Mouse (Mus musculus): ENCODE data around the gene Cd274. TPM values are rescaled to one million over a fixed set of nuclear protein-coding genes. Genes with fewer than 3 reads are reported as not detected.

Cd274 gene
- polyA plus RNA-seq, 1 experiment from 2014 or later = 0.36 TPM

GRCm38 (mm10) chr19:29418661-29419115 is 51.4 kb downstream of the Cd274 start:
- H3K4me2 ChIP-seq (ENCODE audit: low read length) = peak overlapping the region; percentile 42
- peaks cover 6 to 9% of the 10 kb centered on the region in 2 experiments; a peak in 3 of 4 replicates for H3K4me1 ChIP-seq (ENCODE audit: control insufficient read depth in 2 of 2, insufficient read depth in 2 of 2, low read length in 2 of 2)
- WGBS = 12% methylated on average over 9 of the region's 9 CpGs
- no peak overlapping the region for H3K4me3 ChIP-seq (ENCODE audit: control insufficient read depth in 1 of 2, insufficient read depth in 1 of 2, low read depth in 1 of 2, low read length in 2 of 2)
- H3K27ac ChIP-seq (replicated peaks in 1 of 2; ENCODE audit: control insufficient read depth in 1 of 2, insufficient read depth in 1 of 2, low read depth in 2 of 2, low read length in 2 of 2) = peak overlapping the region; percentile 61 to 66
- H3K36me3 ChIP-seq (ENCODE audit: control insufficient read depth, insufficient read depth, low read length) = no peaks in the 10 kb centered on the region
- no peak for ATAC-seq (ENCODE audit: insufficient number of reproducible peaks, insufficient read depth, low FRiP score, low read depth)
- H3K27me3 ChIP-seq (ENCODE audit: control insufficient read depth, insufficient read depth, low read length) = no peaks in the 10 kb centered on the region
- H3K9me3 ChIP-seq (ENCODE audit: control insufficient read depth, low read length) = no peaks in the 10 kb centered on the region
- H3K9ac ChIP-seq (ENCODE audit: low read length) = no peak overlapping the region

- 62% methylated on average over 3 of the region's 3 CpGs for WGBS
- no peak overlapping the region for H3K9ac ChIP-seq (ENCODE audit: low read length)
- ATAC-seq (ENCODE audit: insufficient number of reproducible peaks, insufficient read depth, low FRiP score, low read depth) = no peak
Measured at GRCm38 (mm10) chr19:29419506-29419905, 52.3 kb downstream of the Cd274 start.

GRCm38 (mm10) chr19:29419946-29420345 is 52.7 kb downstream of the Cd274 start:
- Histone ChIP-seq H3K9ac (ENCODE audit: low read length) (no peak overlapping the region), H3K27ac (replicated peaks in 1 of 2; ENCODE audit: control insufficient read depth in 1 of 2, insufficient read depth in 1 of 2, low read depth in 2 of 2, low read length in 2 of 2) (no peak overlapping the region)

More at GRCm38 (mm10) chr19:29419506-29419905, 52.3 kb downstream of the Cd274 start:
- Histone ChIP-seq H3K4me1 (ENCODE audit: control insufficient read depth in 2 of 2, insufficient read depth in 2 of 2, low read length in 2 of 2) (peaks cover 6 to 9% of the 10 kb centered on the region in 2 experiments; a peak in 3 of 4 replicates), H3K36me3 (ENCODE audit: control insufficient read depth, insufficient read depth, low read length) (no peaks in the 10 kb centered on the region), H3K4me2 (ENCODE audit: low read length) (no peak overlapping the region), H3K27me3 (ENCODE audit: control insufficient read depth, insufficient read depth, low read length) (no peaks in the 10 kb centered on the region), H3K27ac (replicated peaks in 1 of 2; ENCODE audit: control insufficient read depth in 1 of 2, insufficient read depth in 1 of 2, low read depth in 2 of 2, low read length in 2 of 2) (no peak overlapping the region), H3K9me3 (ENCODE audit: control insufficient read depth, low read length) (no peaks in the 10 kb centered on the region), H3K4me3 (ENCODE audit: control insufficient read depth in 1 of 2, insufficient read depth in 1 of 2, low read depth in 1 of 2, low read length in 2 of 2) (no peak overlapping the region)

GRCm38 (mm10) chr19:29420397-29420796 is 53.1 kb downstream of the Cd274 start:
- Histone ChIP-seq H3K9me3 (ENCODE audit: control insufficient read depth, low read length) (no peaks in the 10 kb centered on the region), H3K36me3 (ENCODE audit: control insufficient read depth, insufficient read depth, low read length) (no peaks in the 10 kb centered on the region), H3K27me3 (ENCODE audit: control insufficient read depth, insufficient read depth, low read length) (no peaks in the 10 kb centered on the region), H3K9ac (ENCODE audit: low read length) (no peak overlapping the region), H3K4me2 (ENCODE audit: low read length) (no peak overlapping the region), H3K4me3 (ENCODE audit: control insufficient read depth in 1 of 2, insufficient read depth in 1 of 2, low read depth in 1 of 2, low read length in 2 of 2) (no peak overlapping the region), H3K27ac (replicated peaks in 1 of 2; ENCODE audit: control insufficient read depth in 1 of 2, insufficient read depth in 1 of 2, low read depth in 2 of 2, low read length in 2 of 2) (no peak overlapping the region), H3K4me1 (ENCODE audit: control insufficient read depth in 2 of 2, insufficient read depth in 2 of 2, low read length in 2 of 2) (peaks cover 6 to 9% of the 10 kb centered on the region in 2 experiments; a peak in 3 of 4 replicates)
- WGBS = 89% methylated on average over 8 of the region's 8 CpGs
- no peak for ATAC-seq (ENCODE audit: insufficient number of reproducible peaks, insufficient read depth, low FRiP score, low read depth)

More at GRCm38 (mm10) chr19:29419946-29420345, 52.7 kb downstream of the Cd274 start:
- H3K4me3 ChIP-seq (ENCODE audit: control insufficient read depth in 1 of 2, insufficient read depth in 1 of 2, low read depth in 1 of 2, low read length in 2 of 2) = no peak overlapping the region
- H3K4me2 ChIP-seq (ENCODE audit: low read length) = no peak overlapping the region
- no peak for ATAC-seq (ENCODE audit: insufficient number of reproducible peaks, insufficient read depth, low FRiP score, low read depth)
- no peaks in the 10 kb centered on the region for H3K27me3 ChIP-seq (ENCODE audit: control insufficient read depth, insufficient read depth, low read length)
- H3K36me3 ChIP-seq (ENCODE audit: control insufficient read depth, insufficient read depth, low read length) = no peaks in the 10 kb centered on the region
- no peaks in the 10 kb centered on the region for H3K9me3 ChIP-seq (ENCODE audit: control insufficient read depth, low read length)
- peaks cover 6 to 9% of the 10 kb centered on the region in 2 experiments; a peak in 3 of 4 replicates for H3K4me1 ChIP-seq (ENCODE audit: control insufficient read depth in 2 of 2, insufficient read depth in 2 of 2, low read length in 2 of 2)

- Histone ChIP-seq H3K9me3 (ENCODE audit: control insufficient read depth, low read length) (no peaks in the 10 kb centered on the region), H3K4me1 (ENCODE audit: control insufficient read depth in 2 of 2, insufficient read depth in 2 of 2, low read length in 2 of 2) (peaks cover 6 to 9% of the 10 kb centered on the region in 2 experiments; a peak in 3 of 4 replicates), H3K27ac (replicated peaks in 1 of 2; ENCODE audit: control insufficient read depth in 1 of 2, insufficient read depth in 1 of 2, low read depth in 2 of 2, low read length in 2 of 2) (no peak overlapping the region), H3K27me3 (ENCODE audit: control insufficient read depth, insufficient read depth, low read length) (no peaks in the 10 kb centered on the region), H3K36me3 (ENCODE audit: control insufficient read depth, insufficient read depth, low read length) (no peaks in the 10 kb centered on the region), H3K9ac (ENCODE audit: low read length) (no peak overlapping the region), H3K4me3 (ENCODE audit: control insufficient read depth in 1 of 2, insufficient read depth in 1 of 2, low read depth in 1 of 2, low read length in 2 of 2) (no peak overlapping the region), H3K4me2 (ENCODE audit: low read length) (no peak overlapping the region)
- ATAC-seq (ENCODE audit: insufficient number of reproducible peaks, insufficient read depth, low FRiP score, low read depth) = no peak
- 86% methylated on average over 16 of the region's 16 CpGs for WGBS
Measured at GRCm38 (mm10) chr19:29422013-29422645, 54.9 kb downstream of the Cd274 start.

- Histone ChIP-seq H3K4me2 (ENCODE audit: low read length) (no peak overlapping the region), H3K4me1 (ENCODE audit: control insufficient read depth in 2 of 2, insufficient read depth in 2 of 2, low read length in 2 of 2) (peaks cover 6 to 9% of the 10 kb centered on the region in 2 experiments; a peak in 3 of 4 replicates), H3K4me3 (ENCODE audit: control insufficient read depth in 1 of 2, insufficient read depth in 1 of 2, low read depth in 1 of 2, low read length in 2 of 2) (no peak overlapping the region), H3K9ac (ENCODE audit: low read length) (no peak overlapping the region), H3K27ac (replicated peaks in 1 of 2; ENCODE audit: control insufficient read depth in 1 of 2, insufficient read depth in 1 of 2, low read depth in 2 of 2, low read length in 2 of 2) (no peak overlapping the region), H3K36me3 (ENCODE audit: control insufficient read depth, insufficient read depth, low read length) (no peaks in the 10 kb centered on the region), H3K9me3 (ENCODE audit: control insufficient read depth, low read length) (no peaks in the 10 kb centered on the region), H3K27me3 (ENCODE audit: control insufficient read depth, insufficient read depth, low read length) (no peaks in the 10 kb centered on the region)
- WGBS = 82% methylated on average over 7 of the region's 7 CpGs
- ATAC-seq (ENCODE audit: insufficient number of reproducible peaks, insufficient read depth, low FRiP score, low read depth) = no peak
Measured at GRCm38 (mm10) chr19:29422796-29423195, 55.5 kb downstream of the Cd274 start.

GRCm38 (mm10) chr19:29430516-29430915 is 63.3 kb downstream of the Cd274 start:
- H3K9me3 ChIP-seq (ENCODE audit: control insufficient read depth, low read length) = no peaks in the 10 kb centered on the region
- no peak overlapping the region for H3K27ac ChIP-seq (replicated peaks in 1 of 2; ENCODE audit: control insufficient read depth in 1 of 2, insufficient read depth in 1 of 2, low read depth in 2 of 2, low read length in 2 of 2)
- no peaks in the 10 kb centered on the region for H3K36me3 ChIP-seq (ENCODE audit: control insufficient read depth, insufficient read depth, low read length)
- H3K4me3 ChIP-seq (ENCODE audit: control insufficient read depth in 1 of 2, insufficient read depth in 1 of 2, low read depth in 1 of 2, low read length in 2 of 2) = no peak overlapping the region
- 79% methylated on average over 3 of the region's 3 CpGs for WGBS
- H3K4me2 ChIP-seq (ENCODE audit: low read length) = no peak overlapping the region
- no peaks in the 10 kb centered on the region for H3K27me3 ChIP-seq (ENCODE audit: control insufficient read depth, insufficient read depth, low read length)
- ATAC-seq (ENCODE audit: insufficient number of reproducible peaks, insufficient read depth, low FRiP score, low read depth) = no peak
- no peak overlapping the region for H3K9ac ChIP-seq (ENCODE audit: low read length)
- no peaks in the 10 kb centered on the region for H3K4me1 ChIP-seq (ENCODE audit: control insufficient read depth in 2 of 2, insufficient read depth in 2 of 2, low read length in 2 of 2)

- Histone ChIP-seq H3K9me3 (ENCODE audit: control insufficient read depth, low read length) (no peaks in the 10 kb centered on the region), H3K27ac (replicated peaks in 1 of 2; ENCODE audit: control insufficient read depth in 1 of 2, insufficient read depth in 1 of 2, low read depth in 2 of 2, low read length in 2 of 2) (no peak overlapping the region), H3K9ac (ENCODE audit: low read length) (no peak overlapping the region), H3K4me3 (ENCODE audit: control insufficient read depth in 1 of 2, insufficient read depth in 1 of 2, low read depth in 1 of 2, low read length in 2 of 2) (no peak overlapping the region), H3K4me2 (ENCODE audit: low read length) (no peak overlapping the region), H3K27me3 (ENCODE audit: control insufficient read depth, insufficient read depth, low read length) (no peaks in the 10 kb centered on the region), H3K4me1 (ENCODE audit: control insufficient read depth in 2 of 2, insufficient read depth in 2 of 2, low read length in 2 of 2) (no peaks in the 10 kb centered on the region), H3K36me3 (ENCODE audit: control insufficient read depth, insufficient read depth, low read length) (no peaks in the 10 kb centered on the region)
- ATAC-seq (ENCODE audit: insufficient number of reproducible peaks, insufficient read depth, low FRiP score, low read depth) = no peak
- WGBS = 59% methylated on average over 3 of the region's 3 CpGs
Measured at GRCm38 (mm10) chr19:29430953-29431352, 63.7 kb downstream of the Cd274 start.
